Mouse (Mus musculus): Measurements from ENCODE around the gene Cdkn2aip. TPM values are rescaled to one million over a fixed set of nuclear protein-coding genes. Genes with fewer than 3 reads are reported as not detected.

Cdkn2aip gene
- polyA plus RNA-seq, 1 experiment from 2014 or later = 23.0 TPM

DNA sequence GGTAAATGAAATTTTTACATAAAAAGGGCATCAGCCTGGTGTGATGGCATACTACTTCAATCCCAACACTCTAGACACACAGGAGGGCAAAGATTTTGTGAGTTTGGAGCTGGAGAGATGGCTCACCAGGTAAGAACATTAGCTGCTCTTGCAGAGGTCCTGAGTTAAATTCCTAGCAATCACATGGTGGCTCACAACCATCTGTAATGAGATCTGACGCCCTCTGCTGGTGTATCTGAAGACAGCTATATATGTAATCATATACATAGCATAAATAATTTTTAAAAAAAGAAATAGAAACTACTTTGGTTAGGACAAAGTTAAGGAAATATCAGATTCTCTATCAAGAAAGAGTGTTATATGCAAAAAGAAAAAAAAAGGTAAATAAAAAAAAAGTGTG lies 34.1 kb downstream of the Cdkn2aip start:
- H3K36me3 ChIP-seq (ENCODE audit: insufficient read depth, low read length) = no peaks in the 10 kb centered on the region
- H3K9me3 ChIP-seq (ENCODE audit: low read length) = no peaks in the 10 kb centered on the region
- no peak overlapping the region for H3K9ac ChIP-seq (replicated peaks; ENCODE audit: low read depth)
- no peak for TF ChIP-seq CTCF (IDR thresholded peaks at IDR 0.05)
- no peak for TF ChIP-seq EP300 (IDR thresholded peaks at IDR 0.05)
- peaks cover 4% of the 10 kb centered on the region for H3K4me1 ChIP-seq (ENCODE audit: insufficient read depth, low read depth, low read length)
- H3K27me3 ChIP-seq (replicated peaks; ENCODE audit: insufficient read depth, low read length) = no peaks in the 10 kb centered on the region
- DNase-seq (ENCODE audit: low spot score) = no peak
- ATAC-seq = no peak
- H3K27ac ChIP-seq (ENCODE audit: low read length) = no peak overlapping the region
- H3K4me2 ChIP-seq (replicated peaks; ENCODE audit: low read depth, low read length) = no peak overlapping the region
- 80% methylated on average over 1 of the region's 1 CpGs for WGBS
- no peak overlapping the region for H3K4me3 ChIP-seq (ENCODE audit: low read depth, low read length)

DNA sequence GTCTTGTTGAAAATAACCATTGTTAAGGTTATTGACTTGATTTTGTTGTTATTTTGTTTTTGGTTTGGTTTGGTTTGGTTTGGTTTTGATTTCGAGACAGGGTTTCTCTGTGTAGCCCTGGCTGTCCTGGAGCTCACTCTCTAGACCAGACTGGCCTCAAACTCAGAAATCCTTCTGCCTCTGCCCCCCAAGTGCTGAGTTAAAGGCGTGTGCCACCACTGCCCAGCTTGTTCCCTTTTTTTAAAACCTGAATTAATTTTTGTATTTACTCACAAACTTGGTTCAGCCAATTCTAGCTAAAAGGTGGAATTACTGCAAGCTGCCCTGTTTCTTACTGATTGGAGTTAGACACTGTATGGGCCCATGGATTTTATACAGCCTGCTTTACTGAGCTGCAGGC lies 37.1 kb downstream of the Cdkn2aip start:
- Histone ChIP-seq H3K9ac (replicated peaks; ENCODE audit: low read depth) (no peak overlapping the region), H3K9me3 (ENCODE audit: low read length) (no peaks in the 10 kb centered on the region), H3K4me2 (replicated peaks; ENCODE audit: low read depth, low read length) (peak overlapping the region; percentile 81; the same call in 1 of the 2 replicates), H3K4me1 (ENCODE audit: insufficient read depth, low read depth, low read length) (peaks cover 4% of the 10 kb centered on the region), H3K27me3 (replicated peaks; ENCODE audit: insufficient read depth, low read length) (no peaks in the 10 kb centered on the region), H3K27ac (ENCODE audit: low read length) (no peak overlapping the region), H3K36me3 (ENCODE audit: insufficient read depth, low read length) (no peaks in the 10 kb centered on the region), H3K4me3 (ENCODE audit: low read depth, low read length) (peak overlapping the region; percentile 96; the same call in 1 of the 2 replicates)
- TF ChIP-seq EP300 (IDR thresholded peaks at IDR 0.05) = no peak
- TF ChIP-seq CTCF (IDR thresholded peaks at IDR 0.05) = no peak
- WGBS = 46% methylated on average over 2 of the region's 2 CpGs
- ATAC-seq (no peak), DNase-seq (ENCODE audit: low spot score) (no peak)

DNA sequence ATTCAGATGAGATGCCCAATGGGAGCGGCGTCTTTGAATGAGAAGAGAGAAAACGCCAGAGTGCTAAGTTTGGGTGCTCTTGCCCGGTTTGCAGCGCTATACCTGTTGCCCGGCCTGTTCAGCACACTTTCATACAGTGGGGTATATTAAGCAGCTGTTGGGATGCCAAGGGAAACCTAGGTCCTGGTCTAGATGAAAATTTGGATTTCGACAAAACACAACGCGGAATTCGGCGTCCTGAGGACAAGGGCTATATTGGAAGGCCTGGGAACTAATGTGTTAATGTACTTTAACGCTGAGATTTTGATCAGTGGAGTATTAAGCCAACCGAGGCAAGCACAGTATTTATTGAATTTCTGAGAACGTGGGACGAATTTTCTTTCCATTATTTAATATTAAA lies 37.5 kb downstream of the Cdkn2aip start:
- DNase-seq (ENCODE audit: low spot score) = no peak
- Histone ChIP-seq H3K36me3 (ENCODE audit: insufficient read depth, low read length) (no peaks in the 10 kb centered on the region), H3K9ac (replicated peaks; ENCODE audit: low read depth) (peak overlapping the region; percentile 81), H3K4me3 (ENCODE audit: low read depth, low read length) (peak overlapping the region; percentile 96), H3K4me2 (replicated peaks; ENCODE audit: low read depth, low read length) (peak overlapping the region; percentile 81), H3K27me3 (replicated peaks; ENCODE audit: insufficient read depth, low read length) (no peaks in the 10 kb centered on the region), H3K27ac (ENCODE audit: low read length) (peak overlapping the region; percentile 91), H3K9me3 (ENCODE audit: low read length) (no peaks in the 10 kb centered on the region), H3K4me1 (ENCODE audit: insufficient read depth, low read depth, low read length) (peaks cover 4% of the 10 kb centered on the region)
- no peak for TF ChIP-seq CTCF (IDR thresholded peaks at IDR 0.05)
- TF ChIP-seq EP300 (IDR thresholded peaks at IDR 0.05) = no peak
- WGBS = under 1% methylated on average over 15 of the region's 15 CpGs
- no peak for ATAC-seq

DNA sequence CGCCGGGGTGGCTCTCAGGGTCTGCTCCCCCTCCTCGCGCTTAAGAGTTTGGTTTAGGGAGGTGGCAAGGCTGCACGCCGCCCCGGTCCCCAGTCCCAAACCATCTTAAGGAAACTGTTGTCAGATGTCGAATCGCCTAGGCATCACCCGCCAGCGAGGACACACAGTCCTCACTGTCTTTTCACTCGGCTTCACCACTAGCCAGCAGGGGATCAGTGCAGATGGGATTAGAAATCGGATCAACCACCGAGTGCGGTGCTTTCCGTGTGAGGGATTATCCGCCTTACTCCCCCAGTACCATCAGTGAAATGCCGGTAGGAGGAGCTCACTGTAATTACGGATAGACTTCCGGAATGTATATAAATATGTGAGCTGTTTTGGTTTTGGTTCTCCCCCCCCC lies 37.9 kb downstream of the Cdkn2aip start:
- peak overlapping the region; percentile 91 for H3K27ac ChIP-seq (ENCODE audit: low read length)
- peaks cover 4% of the 10 kb centered on the region for H3K4me1 ChIP-seq (ENCODE audit: insufficient read depth, low read depth, low read length)
- TF ChIP-seq CTCF (IDR thresholded peaks at IDR 0.05) (peak; percentile 32), EP300 (IDR thresholded peaks at IDR 0.05) (no peak)
- H3K9ac ChIP-seq (replicated peaks; ENCODE audit: low read depth) = peak overlapping the region; percentile 81
- H3K9me3 ChIP-seq (ENCODE audit: low read length) = no peaks in the 10 kb centered on the region
- no peaks in the 10 kb centered on the region for H3K27me3 ChIP-seq (replicated peaks; ENCODE audit: insufficient read depth, low read length)
- peak overlapping the region; percentile 96 for H3K4me3 ChIP-seq (ENCODE audit: low read depth, low read length)
- DNase-seq (ENCODE audit: low spot score) (peak; percentile 61), ATAC-seq (no peak)
- 0% methylated on average over 20 of the region's 20 CpGs for WGBS
- H3K36me3 ChIP-seq (ENCODE audit: insufficient read depth, low read length) = no peaks in the 10 kb centered on the region
- H3K4me2 ChIP-seq (replicated peaks; ENCODE audit: low read depth, low read length) = peak overlapping the region; percentile 81

DNA sequence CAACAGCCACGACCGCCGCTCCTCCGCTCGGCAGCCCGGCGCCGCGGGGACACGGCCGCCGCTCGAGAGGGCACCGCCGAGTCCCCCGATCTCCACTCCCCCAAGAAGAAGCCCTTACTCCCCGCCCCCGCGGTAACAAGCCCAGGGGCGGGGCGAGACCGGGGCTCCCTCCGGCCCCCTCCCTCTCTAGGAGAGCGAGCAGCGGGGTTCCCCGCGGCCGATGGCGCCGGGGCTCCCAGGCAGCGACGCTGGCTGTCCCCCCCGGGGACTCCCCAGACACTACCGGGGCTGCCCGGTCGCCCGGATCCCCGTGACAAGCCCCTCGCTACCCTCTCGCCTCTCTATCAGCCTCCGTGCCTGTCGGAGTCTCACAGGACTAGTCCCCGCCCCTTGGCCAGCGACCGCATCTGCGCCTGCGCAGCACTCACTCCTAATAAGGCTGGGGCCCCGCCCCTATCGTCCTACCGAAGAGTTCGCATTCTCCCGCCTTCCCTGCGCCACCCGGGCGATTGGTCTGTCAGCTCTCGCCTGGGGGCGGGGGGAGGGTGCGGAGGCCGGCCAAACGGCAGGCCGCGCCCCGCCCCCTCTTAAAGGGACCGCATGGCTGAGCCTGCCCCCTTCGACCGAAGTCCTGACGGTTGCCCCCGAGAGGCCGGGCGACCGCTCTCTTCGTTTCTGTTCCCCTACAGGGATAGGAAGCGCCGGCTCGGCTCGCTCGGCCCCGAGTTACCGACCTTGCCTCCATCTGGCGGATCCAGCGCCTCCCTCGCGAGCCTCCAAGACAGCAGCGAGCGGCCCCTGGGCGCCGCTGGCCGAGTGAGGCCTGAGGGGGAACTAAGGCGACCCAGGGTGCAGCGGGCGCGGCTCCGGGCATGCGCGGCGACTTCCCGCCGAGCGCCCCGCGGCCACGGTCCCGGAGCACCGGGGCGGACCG lies 38.7 kb downstream of the Cdkn2aip start, which contains the start of gene Ing2:
Gene Ing2, minus strand, starts transcription at position 780 of the 934 bp plus-strand sequence.
- TF ChIP-seq EP300 (IDR thresholded peaks at IDR 0.05) (no peak), CTCF (IDR thresholded peaks at IDR 0.05) (peak; percentile 28)
- peaks cover 4% of the 10 kb centered on the region for H3K4me1 ChIP-seq (ENCODE audit: insufficient read depth, low read depth, low read length)
- peak within 1 kb of the TSS; percentile 96 for H3K4me3 ChIP-seq (ENCODE audit: low read depth, low read length)
- peak; percentile 100 for DNase-seq (ENCODE audit: low spot score)
- H3K27me3 ChIP-seq (replicated peaks; ENCODE audit: insufficient read depth, low read length) = no peaks in the 10 kb centered on the region
- WGBS = under 1% methylated on average over 41 of the region's 106 CpGs
- peak within 1 kb of the TSS; percentile 91 for H3K27ac ChIP-seq (ENCODE audit: low read length)
- peak within 1 kb of the TSS; percentile 81 for H3K4me2 ChIP-seq (replicated peaks; ENCODE audit: low read depth, low read length)
- no peaks in the 10 kb centered on the region for H3K36me3 ChIP-seq (ENCODE audit: insufficient read depth, low read length)
- H3K9me3 ChIP-seq (ENCODE audit: low read length) = no peaks in the 10 kb centered on the region
- H3K9ac ChIP-seq (replicated peaks; ENCODE audit: low read depth) = peak within 1 kb of the TSS; percentile 81
- peak; percentile 92 for ATAC-seq

DNA sequence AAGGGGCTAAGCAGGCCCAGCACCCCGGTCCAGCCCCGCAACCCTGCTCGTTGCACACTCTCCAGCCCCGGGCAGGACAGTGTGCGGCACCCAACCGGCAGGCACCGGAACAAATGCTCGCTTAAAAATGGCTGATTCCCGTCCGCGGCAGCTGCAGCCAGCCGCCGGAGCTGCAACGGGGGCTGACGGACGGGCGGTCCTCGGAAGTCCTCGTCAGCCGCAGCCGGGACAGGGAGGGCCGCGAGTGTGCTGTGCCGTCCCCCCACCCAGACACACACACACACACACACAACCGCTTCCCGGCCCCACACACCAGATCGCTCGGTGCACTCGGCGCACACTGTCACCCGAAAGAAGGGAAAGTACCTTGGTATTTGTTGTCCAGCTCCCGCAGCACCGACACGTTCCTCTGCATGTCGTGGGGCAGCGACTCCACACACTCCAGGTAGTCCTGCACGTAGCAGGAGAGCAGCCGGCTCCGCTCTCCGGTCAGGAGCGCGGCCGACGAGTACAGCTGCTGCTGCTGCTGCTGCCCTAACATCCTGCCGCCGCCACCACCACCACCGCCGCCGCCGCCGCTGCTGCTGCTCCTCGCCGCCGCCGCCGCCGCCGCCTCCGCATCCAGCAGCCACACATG lies 39.5 kb downstream of the Cdkn2aip start:
- under 1% methylated on average over 55 of the region's 59 CpGs for WGBS
- TF ChIP-seq CTCF (IDR thresholded peaks at IDR 0.05) (no peak), EP300 (IDR thresholded peaks at IDR 0.05) (no peak)
- ATAC-seq (no peak; the same call in 1 of the 2 replicates), DNase-seq (ENCODE audit: low spot score) (peak; percentile 55)
- peak overlapping the region; percentile 81 for H3K4me2 ChIP-seq (replicated peaks; ENCODE audit: low read depth, low read length)
- no peaks in the 10 kb centered on the region for H3K36me3 ChIP-seq (ENCODE audit: insufficient read depth, low read length)
- no peaks in the 10 kb centered on the region for H3K27me3 ChIP-seq (replicated peaks; ENCODE audit: insufficient read depth, low read length)
- H3K9me3 ChIP-seq (ENCODE audit: low read length) = no peaks in the 10 kb centered on the region
- peak overlapping the region; percentile 96 for H3K4me3 ChIP-seq (ENCODE audit: low read depth, low read length)
- H3K27ac ChIP-seq (ENCODE audit: low read length) = peak overlapping the region; percentile 91
- peaks cover 4% of the 10 kb centered on the region for H3K4me1 ChIP-seq (ENCODE audit: insufficient read depth, low read depth, low read length)
- peak overlapping the region; percentile 81 for H3K9ac ChIP-seq (replicated peaks; ENCODE audit: low read depth)

All from lung, postnatal 0 days (tissue).